Mouse (Mus musculus) monocyte, adult 2 months (primary cell): ENCODE data around the gene Igsf3.

Experiments
- DNase-seq, 2 experiments: peaks; one replicate each; pipeline ENCODE4 v3.0.0; 2022; ENCODE audit warnings: low spot score in 2 of 2, low read depth in 1 of 2

Gene Igsf3

DNA sequence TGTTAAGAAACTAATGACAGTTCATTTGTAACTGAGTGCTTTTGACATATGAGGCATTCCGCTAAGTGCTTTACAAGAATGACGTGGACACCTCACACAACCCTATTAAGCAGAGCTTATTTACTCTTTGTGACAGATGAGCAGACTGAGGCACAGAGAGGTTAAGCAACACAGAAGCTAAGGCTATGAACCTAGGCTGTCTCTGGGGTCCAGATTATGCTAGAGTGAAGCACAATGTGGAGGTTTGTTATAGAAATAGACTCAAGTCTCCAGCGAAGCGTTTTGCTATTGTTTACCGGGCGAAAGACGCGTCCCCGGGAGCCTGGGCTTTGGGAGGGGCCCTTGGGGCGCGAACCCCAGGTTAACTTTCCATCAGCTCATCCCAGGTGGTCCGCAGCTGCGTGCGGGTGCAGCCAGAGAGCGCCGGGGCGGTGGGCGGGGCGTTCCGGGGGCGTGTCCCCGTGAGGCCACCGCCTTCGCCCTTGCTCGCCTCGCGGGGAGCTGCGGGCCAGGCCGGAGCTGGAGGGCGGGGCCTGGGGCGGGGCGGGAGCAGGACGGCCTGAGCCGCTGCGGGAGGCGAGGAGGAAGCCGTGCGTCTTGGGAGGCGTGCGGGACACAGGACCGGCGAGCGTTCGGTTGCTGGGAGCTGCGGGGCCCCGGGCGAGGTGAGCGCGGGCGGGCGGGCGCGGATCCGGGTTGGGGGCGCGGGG, at the start of gene Igsf3:
Gene Igsf3, plus strand, starts transcription at position 546 of the 710 bp plus-strand sequence.
- DNase-seq, result peak in 1 of 2 experiments; percentile 5

- no peak for DNase-seq
Measured at GRCm38 (mm10) chr3:101327248-101327647, 49.6 kb upstream of the Igsf3 start.

GRCm38 (mm10) chr3:101328617-101329016, 48.3 kb upstream of the Igsf3 start:
- DNase-seq, result no peak

DNA sequence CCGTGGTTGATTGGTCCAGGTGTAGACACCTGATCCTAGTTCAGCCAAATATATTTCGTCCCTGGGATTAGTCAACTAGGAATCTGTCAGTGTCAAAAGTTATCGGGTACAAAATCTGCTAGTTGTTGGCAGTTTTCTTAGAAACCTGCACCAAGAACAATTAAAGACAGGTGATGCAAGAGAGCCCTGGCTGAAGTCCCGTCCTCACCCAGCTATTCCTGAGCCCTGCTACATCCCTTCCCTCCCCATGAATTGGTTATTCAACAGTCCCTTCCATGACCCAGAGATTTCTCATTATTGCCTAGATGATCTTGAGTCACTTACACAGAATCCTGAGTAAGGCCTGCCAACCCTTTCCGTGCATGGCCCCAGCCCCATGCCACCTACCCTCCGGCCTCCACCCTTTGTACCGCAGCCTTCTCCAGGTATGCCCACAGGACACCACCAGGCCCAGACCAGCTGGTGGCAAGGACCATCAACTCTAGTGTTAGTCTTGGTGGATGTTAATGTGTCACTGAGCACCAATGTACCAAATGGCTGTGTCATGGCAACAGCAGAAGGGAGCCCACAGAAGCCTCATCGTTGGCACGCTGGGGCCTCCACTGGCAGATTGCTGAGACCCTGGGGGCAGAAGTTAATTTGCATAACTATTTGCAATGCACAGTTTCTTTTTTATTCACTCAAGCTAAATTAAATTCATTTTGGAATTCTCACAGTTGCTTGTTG, 33.5 kb upstream of the Igsf3 start:
- no peak for DNase-seq

DNA sequence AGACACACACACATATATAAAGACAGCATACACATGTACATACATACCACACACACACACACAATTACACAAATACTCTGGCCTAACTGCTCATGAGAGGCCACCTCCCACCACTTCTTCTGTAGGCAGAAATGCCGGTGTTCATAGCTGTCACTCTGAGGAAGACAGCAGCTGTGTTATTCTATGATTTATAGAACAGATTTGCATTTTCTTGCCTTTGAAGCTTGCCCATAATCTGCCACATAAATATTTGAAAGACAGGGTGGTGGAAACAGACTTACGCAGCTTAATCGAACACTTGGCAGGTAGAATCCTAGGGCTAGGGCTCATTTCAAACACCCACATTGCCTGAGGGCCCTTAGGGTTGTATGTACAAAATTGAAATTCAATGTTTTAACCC, 32.6 kb upstream of the Igsf3 start:
- DNase-seq, result no peak

- no peak for DNase-seq
Measured at GRCm38 (mm10) chr3:101345299-101345698, 31.6 kb upstream of the Igsf3 start.

GRCm38 (mm10) chr3:101346806-101347205, 30.1 kb upstream of the Igsf3 start:
- no peak for DNase-seq

- no peak for DNase-seq
Measured at GRCm38 (mm10) chr3:101348501-101349161, 28.3 kb upstream of the Igsf3 start.

- no peak for DNase-seq
Measured at GRCm38 (mm10) chr3:101349542-101350307, 27.2 kb upstream of the Igsf3 start.

GRCm38 (mm10) chr3:101350406-101350805, 26.5 kb upstream of the Igsf3 start:
- no peak for DNase-seq

DNA sequence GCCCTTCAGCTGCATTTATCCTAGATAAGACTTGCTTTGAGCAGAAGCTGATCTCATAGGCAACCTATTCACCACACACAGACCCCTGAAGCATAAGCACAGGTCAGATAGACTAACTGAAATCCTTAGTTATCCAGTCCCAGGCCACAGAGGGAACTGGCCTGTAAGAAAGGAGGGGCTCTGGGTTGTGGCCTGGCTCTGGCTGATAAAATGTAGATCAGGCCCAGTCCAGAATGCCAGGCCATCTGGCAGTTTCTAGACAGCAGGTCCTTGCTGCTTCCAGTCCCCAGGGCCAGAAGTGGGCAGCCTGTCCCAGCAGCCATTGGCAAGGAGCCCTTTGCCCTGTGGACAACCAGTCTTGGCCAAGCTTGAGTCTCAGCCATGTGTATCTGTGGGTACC, 22.4 kb upstream of the Igsf3 start:
- no peak for DNase-seq

DNA sequence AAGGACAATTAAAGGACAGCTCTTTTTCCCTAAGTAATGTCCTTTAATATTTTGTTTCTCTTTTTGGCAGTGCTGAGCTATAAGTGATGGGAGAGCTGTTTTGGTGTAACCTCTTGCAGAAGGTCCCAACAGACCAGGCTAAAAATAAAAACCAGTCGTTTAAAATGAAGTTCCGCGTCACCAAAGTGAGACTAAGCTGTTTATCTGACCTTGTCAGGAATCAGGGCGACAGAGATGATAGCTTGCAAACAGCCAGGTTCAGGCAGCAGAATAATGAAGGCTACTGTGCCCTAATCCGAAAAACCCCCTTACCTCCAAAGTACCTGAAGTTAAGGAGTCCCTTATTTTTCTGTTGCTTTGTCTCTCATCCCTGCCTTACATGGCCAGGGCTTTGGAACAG, 21.2 kb upstream of the Igsf3 start:
- no peak for DNase-seq

- no peak for DNase-seq
Measured at GRCm38 (mm10) chr3:101356583-101357553, 20.0 kb upstream of the Igsf3 start.

DNA sequence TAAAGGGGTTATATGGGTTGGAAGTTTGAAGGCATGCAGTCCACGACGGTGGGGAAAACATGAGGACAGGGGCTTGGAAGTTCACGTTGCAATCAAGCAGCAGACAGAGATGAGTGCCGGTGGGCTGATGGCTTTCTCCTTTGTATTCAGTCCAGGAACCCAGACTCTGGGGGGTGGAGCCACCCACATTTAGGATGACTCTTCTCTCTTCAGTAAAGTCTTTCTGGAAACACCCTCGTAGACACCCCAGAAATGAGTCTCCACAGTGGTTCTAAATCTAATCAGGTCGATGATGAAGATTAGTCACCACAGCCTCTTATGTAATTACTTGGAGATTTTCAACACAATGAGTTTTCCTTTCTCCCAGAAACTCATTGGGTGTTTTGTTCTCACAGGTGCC, 16.1 kb upstream of the Igsf3 start:
- DNase-seq, result no peak

DNA sequence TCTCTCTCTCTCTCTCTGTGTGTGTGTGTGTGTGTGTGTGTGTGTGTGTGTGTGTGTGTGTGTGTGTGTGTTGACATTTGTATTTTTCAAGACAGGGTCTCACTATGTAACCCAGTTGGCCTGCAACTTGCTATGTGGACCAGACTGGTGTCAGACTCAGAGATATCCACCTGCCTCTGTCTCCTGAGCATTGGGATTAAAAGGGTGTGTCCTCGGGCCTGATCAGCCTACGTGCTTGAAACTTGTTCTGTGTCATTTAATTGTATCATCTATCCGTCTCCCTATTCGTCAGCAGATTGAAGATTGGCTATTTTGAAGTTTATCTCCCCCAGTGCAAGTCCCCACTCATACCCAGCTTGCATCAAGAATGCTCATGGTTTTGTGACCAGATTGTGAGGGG, 14.5 kb upstream of the Igsf3 start:
- no peak for DNase-seq

DNA sequence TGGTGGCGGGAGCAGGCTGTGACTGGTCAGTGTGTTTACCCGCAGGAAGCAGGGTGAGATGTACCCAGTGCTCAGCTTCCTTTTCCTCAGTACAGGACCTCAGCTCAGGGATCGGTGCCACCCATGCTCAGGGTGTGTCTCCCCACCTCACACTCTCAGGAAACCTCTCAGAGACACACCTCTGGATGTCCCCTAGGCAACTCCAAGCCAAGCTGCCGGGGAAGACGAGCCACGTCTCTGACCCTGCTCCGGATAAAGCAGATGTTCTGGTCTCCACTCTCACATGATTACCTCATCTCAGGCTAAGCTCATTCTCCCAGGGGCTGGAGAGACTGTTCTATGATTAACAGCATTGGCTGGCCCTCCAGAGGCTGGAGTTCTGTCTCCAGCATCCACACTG, 13.3 kb upstream of the Igsf3 start:
- DNase-seq, result no peak

DNA sequence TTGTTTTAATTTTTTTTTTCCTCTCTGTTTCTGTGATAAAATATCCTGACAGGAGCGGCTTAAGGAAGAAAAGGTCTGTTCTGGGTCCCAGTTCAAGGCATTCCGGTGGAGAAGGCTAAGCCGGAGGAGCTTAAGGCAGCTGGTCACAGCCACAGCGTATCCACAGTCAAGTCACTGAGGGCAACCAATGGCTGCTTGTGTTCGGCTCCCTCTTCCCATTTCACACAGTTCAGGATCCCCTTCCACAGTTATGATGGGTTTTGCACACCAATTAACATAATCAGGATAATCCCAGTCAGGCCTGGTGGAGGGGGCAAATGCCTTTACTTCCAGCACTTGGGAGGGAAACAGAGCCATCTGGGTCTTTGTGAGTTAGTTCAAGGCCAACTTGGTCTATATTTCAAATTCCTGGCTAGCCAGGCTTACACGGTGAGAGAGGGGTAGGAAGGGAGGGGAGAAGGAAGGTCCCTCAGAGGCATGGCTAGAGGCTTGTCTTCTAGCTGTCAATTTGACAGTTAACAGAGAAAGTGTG, 11.7 kb upstream of the Igsf3 start:
- DNase-seq, result no peak

DNA sequence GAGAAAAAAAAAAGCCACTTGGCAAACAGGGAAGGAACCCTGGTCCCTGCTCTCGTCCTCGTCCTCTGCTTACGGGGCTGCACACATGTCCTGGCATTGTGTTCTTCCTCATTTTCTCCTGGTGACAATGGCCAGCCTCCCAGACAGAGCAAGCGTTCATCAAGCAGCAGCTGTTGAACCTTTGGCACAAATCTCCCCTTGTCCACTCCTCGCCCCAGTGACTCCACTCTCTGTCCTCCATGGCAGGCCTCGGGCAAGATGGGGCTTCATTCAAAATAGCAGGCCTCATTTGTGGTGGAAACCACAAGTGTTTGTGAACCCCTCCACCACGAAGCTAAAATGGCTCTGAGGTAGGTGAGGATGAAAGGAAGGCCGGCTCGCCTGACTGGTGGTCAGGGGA, 11.0 kb upstream of the Igsf3 start:
- DNase-seq, result no peak

GRCm38 (mm10) chr3:101367372-101367771, 9.5 kb upstream of the Igsf3 start:
- DNase-seq, result no peak

DNA sequence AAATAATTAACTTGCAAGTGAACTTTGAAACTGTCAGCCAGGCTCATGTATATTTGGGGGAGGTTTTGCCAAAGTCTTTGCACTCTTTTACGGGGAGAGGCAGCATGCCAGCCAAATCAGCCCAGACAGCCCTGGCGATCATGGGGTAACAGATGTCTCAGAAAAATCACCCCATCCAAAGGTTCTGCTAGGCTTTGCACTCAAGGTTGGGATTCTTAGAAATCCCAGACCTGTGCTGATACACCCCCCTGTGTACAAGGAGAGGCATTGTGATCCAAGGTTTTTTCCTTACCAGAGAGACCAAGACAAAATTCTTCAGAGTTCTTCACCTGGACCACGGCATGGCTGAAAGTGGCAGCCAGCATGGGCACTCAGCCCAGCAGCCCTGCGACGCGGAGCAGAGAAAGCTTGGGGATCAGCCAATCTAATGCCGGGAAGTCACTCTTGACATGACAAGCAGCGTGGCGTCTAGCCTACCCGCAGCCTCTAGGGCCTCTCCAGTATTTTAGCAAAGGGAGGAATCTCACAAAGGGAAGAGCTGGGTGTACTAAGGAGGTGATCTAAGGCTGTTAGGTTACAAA, 7.5 kb upstream of the Igsf3 start:
- no peak for DNase-seq
